Mouse (Mus musculus): ENCODE data around the gene Uaca. TPM values are rescaled to one million over a fixed set of nuclear protein-coding genes. Genes with fewer than 3 reads are reported as not detected.

Uaca gene
- polyA plus RNA-seq, 1 experiment from 2014 or later: 10.3 TPM

DNA sequence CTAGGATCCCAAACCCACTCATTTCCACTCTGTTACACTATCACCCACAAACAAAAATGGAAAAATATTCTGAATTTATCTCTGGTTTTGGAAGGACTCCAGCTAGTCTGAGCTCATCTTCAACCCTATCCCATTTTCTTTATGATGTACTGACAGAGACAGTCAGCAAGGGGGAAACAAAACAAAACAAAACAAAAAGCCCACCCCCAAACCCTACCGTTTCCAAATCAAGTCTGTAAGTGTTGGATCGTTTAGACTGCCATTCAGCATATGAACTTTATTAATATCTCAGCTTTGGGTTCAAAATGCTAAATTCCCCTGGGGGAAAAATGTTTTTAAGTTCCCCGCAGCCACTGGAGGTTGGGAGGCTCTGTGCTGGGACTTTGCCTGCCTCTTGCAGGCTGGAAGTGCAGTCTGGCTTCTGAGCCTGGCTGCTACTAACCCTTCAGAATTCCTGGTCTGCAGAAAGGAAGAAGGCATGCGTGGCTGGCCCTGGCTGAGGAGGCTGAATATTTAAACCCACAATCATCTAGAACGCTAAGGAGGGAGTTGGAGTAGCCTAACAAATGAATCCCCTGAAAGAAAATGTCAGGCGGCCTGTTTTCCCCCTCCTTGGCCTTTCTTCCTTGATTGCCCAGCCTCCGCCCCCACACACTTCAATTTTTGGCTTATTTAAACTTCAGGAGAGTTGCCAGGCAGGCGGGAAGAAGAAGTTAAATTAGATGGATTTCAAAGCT is 125.8 kb downstream of the Uaca start:
- Histone ChIP-seq H3K27me3 (replicated peaks; ENCODE audit: control insufficient read depth, insufficient read depth, low read length) (no peaks in the 10 kb centered on the region), H3K36me3 (ENCODE audit: control insufficient read depth, insufficient read depth, low read length) (no peaks in the 10 kb centered on the region), H3K27ac (ENCODE audit: low read depth, low read length) (no peak overlapping the region), H3K4me1 (replicated peaks; ENCODE audit: control insufficient read depth, insufficient read depth, low read length) (no peaks in the 10 kb centered on the region), H3K9me3 (ENCODE audit: control insufficient read depth, low read length) (no peaks in the 10 kb centered on the region), H3K4me2 (no peak overlapping the region), H3K4me3 (ENCODE audit: low read depth, low read length) (no peak overlapping the region), H3K9ac (ENCODE audit: low read depth, low read length) (no peak overlapping the region)
- no peak for DNase-seq (ENCODE audit: low spot score)
- WGBS: 65% methylated on average over 8 of the region's 8 CpGs
- ATAC-seq (replicated peaks; ENCODE audit: low FRiP score): no peak

DNA sequence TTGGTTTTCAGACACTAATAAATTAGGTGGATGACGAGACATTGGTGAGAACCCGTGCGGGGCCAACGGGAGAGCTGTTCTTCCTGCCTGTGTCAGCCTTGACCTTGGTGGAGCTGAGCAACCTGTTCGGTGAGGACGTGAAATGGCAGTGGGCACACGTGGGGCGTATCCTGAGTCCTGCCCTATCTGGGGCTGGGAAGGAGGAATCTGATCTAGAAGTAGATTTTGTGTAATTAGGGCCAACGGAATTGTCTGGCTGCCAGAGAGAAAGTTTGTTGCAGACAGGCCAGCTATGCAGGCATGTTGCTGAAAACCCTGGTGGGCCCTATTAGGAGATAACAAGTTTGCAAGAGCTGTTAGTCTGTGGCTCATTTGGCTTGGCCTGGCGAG is 126.3 kb downstream of the Uaca start:
- WGBS: 54% methylated on average over 10 of the region's 10 CpGs
- no peak overlapping the region for H3K4me3 ChIP-seq (ENCODE audit: low read depth, low read length)
- no peak overlapping the region for H3K9ac ChIP-seq (ENCODE audit: low read depth, low read length)
- DNase-seq (ENCODE audit: low spot score): no peak
- no peak overlapping the region for H3K27ac ChIP-seq (ENCODE audit: low read depth, low read length)
- H3K36me3 ChIP-seq (ENCODE audit: control insufficient read depth, insufficient read depth, low read length): no peaks in the 10 kb centered on the region
- no peaks in the 10 kb centered on the region for H3K27me3 ChIP-seq (replicated peaks; ENCODE audit: control insufficient read depth, insufficient read depth, low read length)
- H3K9me3 ChIP-seq (ENCODE audit: control insufficient read depth, low read length): no peaks in the 10 kb centered on the region
- ATAC-seq (replicated peaks; ENCODE audit: low FRiP score): no peak
- H3K4me2 ChIP-seq: no peak overlapping the region
- H3K4me1 ChIP-seq (replicated peaks; ENCODE audit: control insufficient read depth, insufficient read depth, low read length): no peaks in the 10 kb centered on the region

DNA sequence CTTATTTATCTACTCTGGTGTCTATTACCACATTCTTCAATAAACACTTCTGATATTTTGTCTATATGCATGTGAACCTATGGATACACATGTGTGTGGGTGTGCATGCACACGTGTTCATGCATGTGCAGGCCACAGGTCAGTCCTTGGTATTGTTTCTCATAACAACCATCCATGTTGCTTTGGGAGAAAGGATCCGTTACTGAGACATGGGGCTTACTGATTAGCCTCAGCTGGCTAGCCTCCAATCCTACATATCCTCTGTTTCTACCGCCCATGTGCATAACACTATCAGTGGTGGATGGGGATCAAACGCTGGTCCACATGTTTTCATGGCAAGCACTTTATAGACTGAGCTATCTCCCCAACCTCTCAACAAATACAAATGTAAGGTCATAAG is 126.9 kb downstream of the Uaca start:
- no peaks in the 10 kb centered on the region for H3K36me3 ChIP-seq (ENCODE audit: control insufficient read depth, insufficient read depth, low read length)
- ATAC-seq (replicated peaks; ENCODE audit: low FRiP score) (no peak), DNase-seq (ENCODE audit: low spot score) (no peak)
- H3K4me2 ChIP-seq: no peak overlapping the region
- no peak overlapping the region for H3K4me3 ChIP-seq (ENCODE audit: low read depth, low read length)
- no peaks in the 10 kb centered on the region for H3K4me1 ChIP-seq (replicated peaks; ENCODE audit: control insufficient read depth, insufficient read depth, low read length)
- H3K9me3 ChIP-seq (ENCODE audit: control insufficient read depth, low read length): no peaks in the 10 kb centered on the region
- H3K9ac ChIP-seq (ENCODE audit: low read depth, low read length): no peak overlapping the region
- H3K27ac ChIP-seq (ENCODE audit: low read depth, low read length): no peak overlapping the region
- WGBS: 78% methylated on average over 4 of the region's 4 CpGs
- no peaks in the 10 kb centered on the region for H3K27me3 ChIP-seq (replicated peaks; ENCODE audit: control insufficient read depth, insufficient read depth, low read length)

DNA sequence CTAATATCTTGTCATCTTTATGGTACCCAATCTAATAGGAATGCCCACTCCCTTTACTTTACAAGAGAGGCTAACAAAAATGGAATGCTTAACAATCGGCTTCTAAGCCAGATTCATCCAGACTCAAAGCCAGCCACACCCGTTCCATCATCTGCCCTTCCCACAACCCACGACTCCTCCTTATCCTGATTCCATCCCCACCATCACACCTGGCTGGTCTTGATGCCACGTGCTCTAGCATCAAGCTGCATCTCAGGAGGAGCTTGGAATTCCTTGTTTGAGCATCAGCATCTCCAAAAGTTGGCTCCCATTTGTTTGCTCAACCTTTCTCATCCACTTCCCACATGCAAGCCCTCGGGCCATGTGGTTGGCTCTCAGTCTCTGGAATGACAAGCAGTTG is 127.5 kb downstream of the Uaca start:
- no peak overlapping the region for H3K27ac ChIP-seq (ENCODE audit: low read depth, low read length)
- no peaks in the 10 kb centered on the region for H3K9me3 ChIP-seq (ENCODE audit: control insufficient read depth, low read length)
- ATAC-seq (replicated peaks; ENCODE audit: low FRiP score) (no peak), DNase-seq (ENCODE audit: low spot score) (no peak)
- H3K4me2 ChIP-seq: no peak overlapping the region
- H3K27me3 ChIP-seq (replicated peaks; ENCODE audit: control insufficient read depth, insufficient read depth, low read length): no peaks in the 10 kb centered on the region
- 79% methylated on average over 5 of the region's 5 CpGs for WGBS
- no peaks in the 10 kb centered on the region for H3K4me1 ChIP-seq (replicated peaks; ENCODE audit: control insufficient read depth, insufficient read depth, low read length)
- H3K36me3 ChIP-seq (ENCODE audit: control insufficient read depth, insufficient read depth, low read length): no peaks in the 10 kb centered on the region
- no peak overlapping the region for H3K4me3 ChIP-seq (ENCODE audit: low read depth, low read length)
- no peak overlapping the region for H3K9ac ChIP-seq (ENCODE audit: low read depth, low read length)

DNA sequence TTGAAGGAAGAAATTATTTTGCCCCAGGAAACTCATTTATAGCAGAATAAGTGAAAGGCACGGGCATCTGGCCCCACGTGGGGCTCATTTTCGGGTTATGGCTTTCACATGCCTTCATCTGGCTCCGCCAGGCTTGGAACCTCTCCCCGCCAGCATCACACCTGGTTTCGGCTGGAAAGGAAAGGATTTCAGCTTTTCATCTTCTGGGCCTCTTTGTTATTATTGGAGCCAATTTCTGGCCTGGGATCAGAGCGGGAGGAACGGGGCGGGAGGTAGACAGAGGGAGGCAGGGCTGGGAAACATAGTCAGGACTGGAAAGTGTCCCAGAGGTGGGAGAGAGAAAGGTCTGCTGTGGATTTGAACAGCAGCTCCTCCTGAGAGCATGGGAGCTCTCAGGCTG is 132.0 kb downstream of the Uaca start:
- H3K9ac ChIP-seq (ENCODE audit: low read depth, low read length): no peak overlapping the region

DNA sequence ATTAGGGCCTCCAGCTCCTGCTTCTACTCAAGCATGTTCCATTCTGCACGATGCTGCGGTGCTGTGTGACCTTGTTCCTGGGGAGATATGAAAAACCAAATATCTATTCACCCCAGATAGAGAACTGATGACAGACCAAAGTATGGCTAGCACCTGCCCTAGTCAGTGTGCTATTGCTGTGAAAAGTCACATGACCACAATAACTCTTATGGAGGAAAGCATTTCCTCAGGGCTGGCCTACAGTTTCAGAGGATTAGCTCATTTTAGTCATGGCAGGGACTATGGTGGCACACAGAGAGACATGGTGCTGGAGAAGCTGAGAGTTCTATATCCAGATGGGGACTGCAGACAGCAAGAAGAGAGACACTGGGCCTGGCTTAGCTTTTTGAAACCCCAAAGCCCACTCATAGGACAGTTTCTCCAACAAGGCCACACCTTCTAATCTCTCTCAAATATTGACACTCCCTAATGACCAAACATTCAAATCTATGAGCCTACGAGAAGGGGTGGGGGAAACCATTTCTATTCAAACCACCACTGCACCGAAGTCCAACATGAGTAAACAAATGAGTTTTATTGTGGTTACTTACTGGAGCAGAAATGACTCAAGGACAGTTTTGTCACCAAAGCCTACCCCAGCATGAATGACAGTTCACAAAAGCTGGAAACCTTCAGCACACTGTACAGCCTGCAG is 135.1 kb downstream of the Uaca start:
- no peak overlapping the region for H3K4me2 ChIP-seq
- no peak for ATAC-seq (replicated peaks; ENCODE audit: low FRiP score)
- H3K9ac ChIP-seq (ENCODE audit: low read depth, low read length): no peak overlapping the region
- H3K27ac ChIP-seq (ENCODE audit: low read depth, low read length): no peak overlapping the region
- no peaks in the 10 kb centered on the region for H3K27me3 ChIP-seq (replicated peaks; ENCODE audit: control insufficient read depth, insufficient read depth, low read length)
- no peak for DNase-seq (ENCODE audit: low spot score)
- 76% methylated on average over 4 of the region's 4 CpGs for WGBS
- no peaks in the 10 kb centered on the region for H3K9me3 ChIP-seq (ENCODE audit: control insufficient read depth, low read length)
- H3K4me1 ChIP-seq (replicated peaks; ENCODE audit: control insufficient read depth, insufficient read depth, low read length): no peaks in the 10 kb centered on the region
- H3K4me3 ChIP-seq (ENCODE audit: low read depth, low read length): no peak overlapping the region
- no peaks in the 10 kb centered on the region for H3K36me3 ChIP-seq (ENCODE audit: control insufficient read depth, insufficient read depth, low read length)

More for the DNA sequence above, 132.0 kb downstream of the Uaca start:
- Histone ChIP-seq H3K9me3 (ENCODE audit: control insufficient read depth, low read length) (no peaks in the 10 kb centered on the region), H3K4me1 (replicated peaks; ENCODE audit: control insufficient read depth, insufficient read depth, low read length) (no peaks in the 10 kb centered on the region), H3K36me3 (ENCODE audit: control insufficient read depth, insufficient read depth, low read length) (no peaks in the 10 kb centered on the region), H3K27me3 (replicated peaks; ENCODE audit: control insufficient read depth, insufficient read depth, low read length) (no peaks in the 10 kb centered on the region), H3K4me2 (no peak overlapping the region), H3K27ac (ENCODE audit: low read depth, low read length) (no peak overlapping the region), H3K4me3 (ENCODE audit: low read depth, low read length) (no peak overlapping the region)
- WGBS: 87% methylated on average over 9 of the region's 9 CpGs
- DNase-seq (ENCODE audit: low spot score) (no peak), ATAC-seq (replicated peaks; ENCODE audit: low FRiP score) (no peak)

Other genes starting within 250 kb of the Uaca start
- gene Lrrc49, start 106.4 kb upstream of the Uaca start, polyA plus RNA-seq (2014; fragmentation: Nextera tagmentation; extraction: Ambion mirVana): 4.3 and 4.4 TPM in 2 replicates
- 0.31 and 0.38 TPM in 2 replicates for gene Larp6, start 81.6 kb upstream of the Uaca start, polyA plus RNA-seq (2014; fragmentation: Nextera tagmentation; extraction: Ambion mirVana)